Mouse (Mus musculus): ENCODE measurements around the gene Foxo1. TPM values are rescaled to one million over a fixed set of nuclear protein-coding genes. Genes with fewer than 3 reads are reported as not detected.

Foxo1 gene
- polyA plus RNA-seq, 2 experiments = 1.0 to 1.4 TPM

DNA sequence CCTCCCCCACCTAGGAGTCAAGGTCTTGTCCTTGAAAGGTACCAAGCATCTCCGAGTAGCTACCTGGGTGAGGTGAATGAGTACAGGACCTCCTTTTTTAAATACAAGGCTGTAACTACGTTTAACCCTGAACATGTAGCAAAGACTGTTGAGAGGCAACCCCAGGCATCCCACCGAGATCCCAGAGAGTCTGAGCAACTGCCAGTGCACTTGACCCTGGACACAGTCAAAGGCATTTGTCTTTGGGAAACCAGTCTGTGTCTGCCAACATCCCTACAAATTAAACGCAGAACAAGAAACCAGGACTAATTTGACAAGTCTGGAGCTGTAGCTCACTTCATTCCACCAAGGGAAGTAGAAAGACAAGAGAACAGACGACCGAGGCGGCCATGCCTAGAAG lies 86.1 kb downstream of the Foxo1 start:
- DNase-seq (ENCODE audit: low read depth in 3 of 3, low spot score in 3 of 3) (no peak), ATAC-seq (ENCODE audit: insufficient read depth) (no peak)
- H3K36me3 ChIP-seq (replicated peaks; ENCODE audit: control insufficient read depth, insufficient read depth, low read depth) = no peaks in the 10 kb centered on the region
- no peak overlapping the region for H3K27ac ChIP-seq
- 66% methylated on average over 7 of the region's 7 CpGs for WGBS (ENCODE audit: insufficient replicate concordance)
- H3K27me3 ChIP-seq (ENCODE audit: control insufficient read depth, insufficient read depth, low read length) = no peaks in the 10 kb centered on the region
- no peak overlapping the region for H3K4me3 ChIP-seq (ENCODE audit: insufficient read depth in 1 of 2, low read depth in 2 of 2, low read length in 2 of 2)
- no peak overlapping the region for H3K9ac ChIP-seq (replicated peaks)
- H3K9me3 ChIP-seq (ENCODE audit: control insufficient read depth, low read length) = no peaks in the 10 kb centered on the region
- H3K4me2 ChIP-seq (ENCODE audit: low read depth) = no peak overlapping the region
- TF ChIP-seq EP300 (IDR thresholded peaks at IDR 0.05; ENCODE audit: low read depth) (no peak), CTCF (IDR thresholded peaks at IDR 0.05; ENCODE audit: low read depth) (no peak)
- no peaks in the 10 kb centered on the region for H3K4me1 ChIP-seq (replicated peaks; ENCODE audit: control insufficient read depth in 2 of 2, insufficient read depth in 2 of 2, low read length in 1 of 2)

DNA sequence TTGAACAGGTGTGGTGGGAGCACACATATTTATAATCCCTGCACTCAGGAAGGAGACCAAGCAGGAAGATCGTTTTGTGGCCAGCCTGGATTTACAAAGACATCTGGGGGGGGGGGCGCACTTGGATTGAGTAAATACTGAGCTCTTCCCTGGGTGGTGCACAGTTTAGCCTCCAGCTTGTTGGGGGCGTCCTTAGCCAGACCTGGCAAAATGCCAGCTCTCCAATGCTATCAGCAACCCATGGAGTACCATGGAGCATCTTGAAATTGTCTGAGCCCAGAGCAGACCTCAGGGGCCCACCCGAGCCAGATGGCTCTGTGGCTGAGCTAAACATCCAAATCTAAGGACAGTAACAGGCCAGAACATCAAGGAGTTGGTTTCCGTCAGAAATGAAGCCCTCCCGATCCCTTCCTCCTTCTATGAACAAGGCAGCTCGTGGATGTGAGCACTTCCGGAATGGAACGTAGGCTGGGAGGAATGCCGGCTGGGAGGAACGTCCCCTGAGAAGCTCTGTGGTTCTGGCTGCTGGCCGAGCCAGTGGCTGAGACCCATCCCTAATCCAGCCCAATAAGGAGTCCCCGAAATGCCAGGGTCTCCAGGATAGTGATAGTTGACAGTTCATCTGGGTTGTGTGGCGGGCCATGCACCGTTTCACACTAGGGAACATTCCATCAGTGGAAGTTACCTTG lies 89.3 kb downstream of the Foxo1 start:
- ATAC-seq (ENCODE audit: insufficient read depth) (no peak), DNase-seq (ENCODE audit: low read depth in 3 of 3, low spot score in 3 of 3) (no peak)
- WGBS (ENCODE audit: insufficient replicate concordance) = 63% methylated on average over 15 of the region's 15 CpGs
- H3K36me3 ChIP-seq (replicated peaks; ENCODE audit: control insufficient read depth, insufficient read depth, low read depth) = no peaks in the 10 kb centered on the region
- H3K9me3 ChIP-seq (ENCODE audit: control insufficient read depth, low read length) = no peaks in the 10 kb centered on the region
- H3K27ac ChIP-seq = no peak overlapping the region
- TF ChIP-seq CTCF (IDR thresholded peaks at IDR 0.05; ENCODE audit: low read depth) (no peak), EP300 (IDR thresholded peaks at IDR 0.05; ENCODE audit: low read depth) (no peak)
- H3K27me3 ChIP-seq (ENCODE audit: control insufficient read depth, insufficient read depth, low read length) = no peaks in the 10 kb centered on the region
- H3K4me2 ChIP-seq (ENCODE audit: low read depth) = no peak overlapping the region
- no peak overlapping the region for H3K9ac ChIP-seq (replicated peaks)
- H3K4me1 ChIP-seq (replicated peaks; ENCODE audit: control insufficient read depth in 2 of 2, insufficient read depth in 2 of 2, low read length in 1 of 2) = no peaks in the 10 kb centered on the region
- no peak overlapping the region for H3K4me3 ChIP-seq (ENCODE audit: insufficient read depth in 1 of 2, low read depth in 2 of 2, low read length in 2 of 2)

DNA sequence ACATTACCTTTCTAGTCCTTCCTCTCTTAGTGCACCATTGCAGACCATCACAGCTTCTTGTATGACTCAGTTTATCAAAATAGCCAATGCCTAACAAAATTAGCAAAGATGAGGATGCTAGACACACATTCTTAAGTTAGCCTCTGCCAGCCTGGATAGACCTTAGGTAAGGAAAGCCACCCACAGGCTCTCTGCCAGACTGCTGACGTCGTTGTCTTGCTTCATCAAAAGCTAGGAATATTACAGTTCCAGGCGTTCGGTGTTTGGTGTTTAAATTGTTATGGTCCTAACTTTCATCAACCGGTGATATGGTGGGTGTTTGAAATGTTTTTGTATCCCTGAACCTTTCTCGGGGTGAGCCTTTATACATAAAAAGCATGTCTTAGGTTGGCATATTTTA lies 96.4 kb downstream of the Foxo1 start:
- H3K27me3 ChIP-seq (ENCODE audit: control insufficient read depth, insufficient read depth, low read length) = no peaks in the 10 kb centered on the region
- no peak overlapping the region for H3K9ac ChIP-seq (replicated peaks)
- no peak overlapping the region for H3K27ac ChIP-seq
- H3K4me1 ChIP-seq (replicated peaks; ENCODE audit: control insufficient read depth in 2 of 2, insufficient read depth in 2 of 2, low read length in 1 of 2) = no peaks in the 10 kb centered on the region
- no peak for ATAC-seq (ENCODE audit: insufficient read depth)
- no peak overlapping the region for H3K4me3 ChIP-seq (ENCODE audit: insufficient read depth in 1 of 2, low read depth in 2 of 2, low read length in 2 of 2)
- WGBS (ENCODE audit: insufficient replicate concordance) = 65% methylated on average over 6 of the region's 6 CpGs
- DNase-seq (ENCODE audit: low read depth in 3 of 3, low spot score in 3 of 3) = no peak
- H3K4me2 ChIP-seq (ENCODE audit: low read depth) = no peak overlapping the region
- no peaks in the 10 kb centered on the region for H3K36me3 ChIP-seq (replicated peaks; ENCODE audit: control insufficient read depth, insufficient read depth, low read depth)
- H3K9me3 ChIP-seq (ENCODE audit: control insufficient read depth, low read length) = no peaks in the 10 kb centered on the region
- no peak for TF ChIP-seq EP300 (IDR thresholded peaks at IDR 0.05; ENCODE audit: low read depth)
- TF ChIP-seq CTCF (IDR thresholded peaks at IDR 0.05; ENCODE audit: low read depth) = no peak

DNA sequence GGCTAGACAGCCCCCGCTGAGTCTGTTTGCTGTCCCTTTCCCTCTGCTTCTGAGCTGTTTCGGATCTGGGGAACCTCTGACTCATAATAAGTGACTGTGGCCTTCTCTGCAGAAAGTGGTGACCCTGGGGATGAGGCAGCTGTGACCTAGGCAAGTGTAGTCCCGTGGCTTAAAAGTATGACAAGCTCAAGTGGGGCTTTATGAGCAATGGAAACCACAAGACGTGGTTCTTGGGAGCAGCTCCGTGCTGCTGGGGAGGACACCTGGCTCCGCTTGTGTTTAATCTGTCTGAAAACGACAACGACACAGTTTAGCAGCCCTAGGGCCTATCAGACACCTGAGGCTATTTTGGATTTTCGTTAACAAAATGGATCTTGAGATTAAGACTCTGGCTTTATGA lies 101.1 kb downstream of the Foxo1 start:
- WGBS (ENCODE audit: insufficient replicate concordance) = 65% methylated on average over 9 of the region's 9 CpGs
- ATAC-seq (ENCODE audit: insufficient read depth) = no peak

DNA sequence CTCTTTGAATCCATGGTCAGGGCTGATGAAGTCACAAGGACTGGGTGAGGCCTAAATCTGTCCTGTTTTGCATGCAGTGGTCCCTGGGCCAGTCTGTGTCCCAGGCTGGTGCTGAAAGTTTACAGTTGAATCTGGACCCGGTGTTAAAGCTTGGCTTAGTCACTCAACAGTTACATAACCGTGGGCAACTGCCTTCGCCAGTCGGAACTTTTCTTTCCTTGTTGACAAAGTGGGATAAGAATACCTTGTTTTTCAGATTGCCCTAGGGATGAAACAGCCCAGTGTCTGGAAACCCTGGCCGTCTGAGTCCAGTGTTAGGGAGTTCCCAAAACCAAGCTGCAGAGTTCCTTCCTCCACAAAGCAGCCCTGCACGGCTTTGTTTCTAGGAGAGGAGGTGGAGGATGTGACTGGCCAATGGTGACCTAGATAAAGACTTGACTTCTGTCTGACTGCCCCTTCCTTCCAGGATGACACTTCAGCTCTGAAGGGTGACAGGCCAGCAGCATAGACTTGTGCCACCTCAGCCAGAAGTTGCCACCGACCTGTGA lies 101.8 kb downstream of the Foxo1 start:
- Histone ChIP-seq H3K4me3 (ENCODE audit: insufficient read depth in 1 of 2, low read depth in 2 of 2, low read length in 2 of 2) (no peak overlapping the region), H3K9me3 (ENCODE audit: control insufficient read depth, low read length) (no peaks in the 10 kb centered on the region), H3K36me3 (replicated peaks; ENCODE audit: control insufficient read depth, insufficient read depth, low read depth) (no peaks in the 10 kb centered on the region), H3K4me2 (ENCODE audit: low read depth) (no peak overlapping the region), H3K4me1 (replicated peaks; ENCODE audit: control insufficient read depth in 2 of 2, insufficient read depth in 2 of 2, low read length in 1 of 2) (no peaks in the 10 kb centered on the region), H3K27ac (no peak overlapping the region), H3K27me3 (ENCODE audit: control insufficient read depth, insufficient read depth, low read length) (no peaks in the 10 kb centered on the region), H3K9ac (replicated peaks) (no peak overlapping the region)
- DNase-seq (ENCODE audit: low read depth in 3 of 3, low spot score in 3 of 3) (no peak), ATAC-seq (ENCODE audit: insufficient read depth) (no peak)
- TF ChIP-seq CTCF (IDR thresholded peaks at IDR 0.05; ENCODE audit: low read depth) (no peak), EP300 (IDR thresholded peaks at IDR 0.05; ENCODE audit: low read depth) (no peak)
- WGBS (ENCODE audit: insufficient replicate concordance) = 44% methylated on average over 7 of the region's 7 CpGs

More for the DNA sequence above, 101.1 kb downstream of the Foxo1 start:
- Histone ChIP-seq H3K9ac (replicated peaks) (no peak overlapping the region), H3K9me3 (ENCODE audit: control insufficient read depth, low read length) (no peaks in the 10 kb centered on the region), H3K4me2 (ENCODE audit: low read depth) (no peak overlapping the region), H3K36me3 (replicated peaks; ENCODE audit: control insufficient read depth, insufficient read depth, low read depth) (no peaks in the 10 kb centered on the region), H3K27me3 (ENCODE audit: control insufficient read depth, insufficient read depth, low read length) (no peaks in the 10 kb centered on the region), H3K4me3 (ENCODE audit: insufficient read depth in 1 of 2, low read depth in 2 of 2, low read length in 2 of 2) (no peak overlapping the region), H3K4me1 (replicated peaks; ENCODE audit: control insufficient read depth in 2 of 2, insufficient read depth in 2 of 2, low read length in 1 of 2) (no peaks in the 10 kb centered on the region), H3K27ac (no peak overlapping the region)
- TF ChIP-seq EP300 (IDR thresholded peaks at IDR 0.05; ENCODE audit: low read depth) (no peak), CTCF (IDR thresholded peaks at IDR 0.05; ENCODE audit: low read depth) (no peak)
- no peak for DNase-seq (ENCODE audit: low read depth in 3 of 3, low spot score in 3 of 3)

All from liver, embryonic 14.5 days (tissue).